Mouse (Mus musculus): Measurements from ENCODE around the gene Smndc1.

The Smndc1 gene

DNA sequence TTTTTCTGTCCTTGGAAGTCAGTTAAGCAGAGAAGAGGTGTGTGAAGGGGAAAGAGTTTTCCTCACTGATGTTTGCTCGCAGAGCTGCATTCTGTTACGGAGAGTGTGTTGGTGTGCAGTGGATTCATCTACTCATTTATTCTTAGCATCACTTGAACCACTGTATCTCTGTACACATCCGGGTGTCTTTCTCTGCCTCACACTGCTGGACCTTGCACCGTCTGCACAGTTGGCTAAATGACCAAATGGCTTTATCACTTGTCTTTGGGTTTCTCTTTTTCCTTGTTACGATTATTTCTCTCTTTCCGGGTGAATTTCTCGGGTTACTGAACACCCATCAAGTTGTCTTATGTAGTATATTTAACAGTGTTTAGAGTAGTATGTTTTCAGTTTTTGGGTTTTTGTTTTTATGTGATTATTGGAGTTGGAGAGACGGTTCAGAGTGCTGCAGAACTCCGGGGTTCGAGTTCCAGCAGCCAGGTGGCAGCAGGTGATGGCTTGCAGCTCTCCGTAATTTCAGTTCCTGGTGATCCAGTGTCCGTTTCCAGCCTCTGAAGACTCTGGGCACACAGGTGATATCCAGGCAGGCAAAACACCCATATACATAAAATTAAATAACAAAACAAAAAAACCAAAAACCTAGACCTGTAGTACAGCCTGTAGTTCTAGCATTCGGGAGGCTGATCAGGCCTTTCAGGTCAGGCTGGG lies 47.0 kb downstream of the Smndc1 start:
- DNase-seq (ENCODE audit: low read depth, low spot score), result no peak

DNA sequence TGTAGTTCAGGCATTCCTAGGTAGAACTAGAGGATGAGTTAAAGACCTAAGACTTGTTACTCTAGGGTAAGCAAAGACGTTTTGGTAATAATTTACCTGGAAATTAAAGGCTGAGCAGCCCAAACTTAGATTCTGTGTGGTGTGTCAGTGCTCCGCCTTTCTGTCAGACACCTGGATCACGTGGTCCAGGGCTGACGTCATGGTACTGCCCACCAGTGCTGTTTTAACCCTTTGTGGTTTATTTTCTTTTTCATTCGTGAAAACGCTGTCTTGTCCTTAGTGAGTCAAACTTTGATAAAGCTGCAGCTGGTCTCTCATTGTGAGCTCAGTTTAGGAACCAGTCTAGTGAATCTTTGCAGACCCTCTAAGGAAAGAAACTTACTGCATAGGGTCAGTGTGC lies 50.0 kb downstream of the Smndc1 start:
- peak; percentile 31 for DNase-seq (ENCODE audit: low read depth, low spot score)

DNA sequence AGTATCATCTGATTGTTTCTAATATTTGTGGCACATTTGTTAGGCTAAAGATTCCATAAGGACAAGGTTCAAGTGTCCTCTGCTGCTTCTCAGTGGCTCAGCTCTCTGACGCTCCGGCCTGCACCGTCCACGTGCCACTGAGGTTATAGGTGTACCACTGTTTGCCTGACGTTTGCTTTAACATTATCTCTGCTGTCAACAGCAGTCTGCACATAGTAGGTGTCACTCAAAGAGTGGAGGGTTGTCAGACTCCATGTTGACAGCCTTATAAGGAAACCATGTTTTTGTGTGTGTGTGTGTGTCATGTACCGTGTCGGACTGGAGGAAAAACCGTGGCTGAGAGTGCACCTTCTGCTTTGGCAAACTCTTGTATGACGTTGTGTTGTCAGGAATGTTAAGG lies 55.1 kb downstream of the Smndc1 start:
- no peak for DNase-seq (ENCODE audit: low read depth, low spot score)

DNA sequence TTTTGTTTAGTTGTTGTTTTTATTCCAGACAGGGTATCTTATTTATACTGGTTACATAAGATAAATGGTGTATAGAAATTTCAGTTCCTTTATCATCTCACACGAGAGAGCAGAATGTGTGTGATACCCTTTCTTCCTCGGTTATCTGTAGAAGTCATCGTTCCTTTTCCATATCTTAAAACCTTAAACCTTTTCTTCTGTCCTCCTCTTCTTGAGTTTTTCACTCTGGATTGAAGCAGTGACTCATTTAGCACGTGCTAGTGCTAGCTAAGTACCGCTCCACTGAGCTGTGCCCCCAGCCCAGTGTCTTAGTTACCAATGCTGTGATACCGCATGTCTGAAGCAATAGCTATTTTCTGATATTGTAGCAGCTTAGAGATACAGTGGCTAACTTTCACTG lies 56.6 kb downstream of the Smndc1 start:
- DNase-seq (ENCODE audit: low read depth, low spot score), result peak; percentile 58

DNA sequence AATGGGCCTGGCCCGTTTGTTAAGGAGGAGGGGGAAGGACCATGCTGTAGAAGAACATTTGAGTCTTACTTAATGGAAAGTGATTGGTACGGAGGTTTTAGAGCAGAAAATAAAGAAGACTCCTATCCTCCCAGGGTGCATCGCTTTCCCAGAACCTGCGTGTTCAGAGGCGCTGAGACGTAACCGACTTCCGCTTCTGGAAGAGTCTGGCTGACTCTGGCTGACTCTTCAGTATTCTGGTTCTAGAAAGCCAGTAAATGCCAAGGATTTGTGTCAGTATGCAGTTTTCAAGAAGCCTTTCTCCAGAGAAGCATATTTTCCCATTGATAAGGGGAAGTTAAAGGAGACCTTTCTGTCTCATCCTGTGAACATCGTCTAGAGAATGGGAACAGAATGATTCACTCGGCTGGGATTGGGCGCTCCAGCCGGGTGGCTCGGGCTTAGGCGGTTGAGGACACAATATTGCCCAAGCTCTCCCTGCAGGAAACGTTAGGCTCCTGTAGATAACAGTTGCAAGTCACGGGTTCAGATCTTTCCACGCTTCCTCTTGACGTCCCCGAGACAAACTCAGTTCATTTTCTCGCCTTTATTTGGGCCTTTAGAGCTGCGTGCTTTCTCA lies 58.4 kb downstream of the Smndc1 start:
- no peak for DNase-seq (ENCODE audit: low read depth, low spot score)

DNA sequence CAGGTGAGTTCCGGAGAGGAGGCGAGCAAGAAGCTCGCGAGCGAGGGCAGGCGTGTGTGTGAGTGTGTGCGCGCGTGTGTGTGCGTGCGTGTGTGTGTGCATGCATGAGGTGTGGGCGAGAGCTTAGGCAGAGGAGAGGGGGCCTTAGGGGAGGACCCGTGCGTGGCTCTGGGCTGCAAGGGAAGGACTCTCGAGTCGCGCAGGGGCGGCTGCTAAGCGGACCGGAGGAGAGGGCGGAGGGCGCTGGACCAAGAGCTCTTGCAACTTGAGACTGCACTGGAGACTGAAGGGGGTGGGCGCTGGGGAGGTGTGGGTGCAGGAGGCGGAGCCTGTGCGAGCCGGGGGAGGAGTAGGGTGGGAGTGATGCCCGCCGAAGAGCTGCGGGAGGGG lies 60.4 kb downstream of the Smndc1 start:
- DNase-seq (ENCODE audit: low read depth, low spot score), result peak; percentile 81

Measured in A20 (cell line).